Mouse (Mus musculus): ENCODE measurements around the gene Chst14.

DNA sequence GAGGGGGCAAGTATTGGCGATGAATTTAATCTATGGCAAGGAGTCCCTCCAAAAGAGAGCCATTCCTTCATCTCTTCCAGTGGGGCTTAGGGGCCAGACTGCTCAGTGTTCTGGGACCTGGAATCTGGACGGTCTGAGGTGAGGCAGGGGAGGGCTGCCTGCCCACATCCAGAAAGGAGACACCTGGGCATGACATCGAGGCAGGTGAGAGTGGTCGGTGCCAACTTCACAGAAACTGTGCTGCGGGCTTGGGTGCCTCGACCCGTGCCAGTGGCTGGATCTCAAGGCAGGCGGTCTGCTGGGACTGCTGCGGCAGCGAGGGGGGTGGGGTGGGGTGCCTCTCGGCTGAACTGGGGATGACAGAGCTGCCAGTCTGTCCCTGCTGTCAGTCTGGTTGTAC, 28.5 kb upstream of the Chst14 start:
- TF ChIP-seq CTCF (IDR thresholded peaks at IDR 0.05; ENCODE audit: low read depth, low read length) (no peak), GATA1 (IDR thresholded peaks at IDR 0.05; ENCODE audit: borderline replicate concordance, low read length) (no peak), TAL1 (conservative IDR thresholded peaks at IDR 0.05; ENCODE audit: low read depth, low read length) (no peak), POLR2AphosphoS5 (IDR thresholded peaks at IDR 0.05; ENCODE audit: insufficient replicate concordance, low read depth, low read length) (no peak), GATA2 (IDR thresholded peaks at IDR 0.05; ENCODE audit: borderline replicate concordance, low read depth, low read length) (no peak)
